Comparison of ENCODE assay signal across 20 mouse cellular contexts in the genomic region with DNA sequence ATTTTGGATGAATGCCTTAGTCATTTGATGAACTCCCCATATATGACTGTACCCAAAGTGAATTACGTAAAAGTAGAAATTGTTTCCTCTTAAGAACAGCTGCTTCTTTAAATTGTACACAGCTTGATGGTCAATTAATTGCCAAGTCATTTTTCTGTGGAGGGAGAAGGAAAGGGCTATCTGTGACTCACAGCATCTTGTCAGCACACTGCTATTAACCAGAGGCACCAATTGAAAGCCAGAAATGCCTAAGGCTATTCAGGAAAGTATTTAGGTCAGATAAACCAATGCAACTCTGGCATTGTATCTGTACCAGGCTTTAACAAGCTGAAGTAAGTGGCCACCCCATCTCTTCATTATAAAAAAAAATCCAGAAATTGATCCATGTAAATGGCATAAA. TPM values are rescaled to one million over a fixed set of nuclear protein-coding genes. Genes with fewer than 3 reads are reported as not detected.
A peak's percentile ranks its signal among the peaks of the same experiment; 100 is the strongest.
DNase-seq lines count a peak whose midpoint lies in the region; TF ChIP-seq lines count a peak whose summit lies in the region.
"Had no signal": no experiment of that assay in that cellular context is flagged by ENCODE, and none has a peak within 500 bp of the region (broad histone marks: within the 10 kb centered on the region; RNA-seq: fewer than 3 reads in every experiment).

No protein-coding gene starts in this region.

- H3ac ChIP-seq in C2C12 (ENCODE audit: control insufficient read depth, insufficient read length, low read depth), result no peak overlapping the region

- DNase-seq in 3T3-L1 (ENCODE audit: low read depth, low spot score) (peak; percentile 71), NIH3T3 (ENCODE audit: low read depth) (peak; percentile 38), liver (no peak)
- DNase-seq in layer of hippocampus, postnatal 25 days (ENCODE audit: extremely low spot score in 1 of 2, low spot score in 1 of 2), result no peak
- no peak for DNase-seq in retina, embryonic 14.5 days (ENCODE audit: low spot score)
- DNase-seq: adrenal gland, adult 8-10 months; adrenal gland, postnatal 14 days; adrenal gland, postnatal 36 days; B cell, adult 2 months; cerebellum, adult 11-12 months; cerebellum, adult 2 months; cerebellum, adult 9-10 months; cerebellum, postnatal 10 days; cerebellum, postnatal 25 days; forebrain, postnatal 0 days had no signal

- H3K4me3 ChIP-seq in C2C12 (ENCODE audit: insufficient read depth, poor library complexity, severe bottlenecking), result no peak overlapping the region
- H3K4me3 ChIP-seq: embryonic facial prominence, embryonic 10.5 days; embryonic facial prominence, embryonic 12.5 days; forebrain, embryonic 13.5 days; forebrain, embryonic 15.5 days had no signal

- H3K36me3 ChIP-seq in C2C12 (ENCODE audit: control insufficient read depth, insufficient read depth), result no peaks in the 10 kb centered on the region
- H3K36me3 ChIP-seq: embryonic facial prominence, embryonic 10.5 days; embryonic facial prominence, embryonic 12.5 days; forebrain, embryonic 15.5 days had no signal

- H3K27me3 ChIP-seq in C2C12 (ENCODE audit: control insufficient read depth, insufficient read depth, insufficient read length), result no peaks in the 10 kb centered on the region
- H3K27me3 ChIP-seq: embryonic facial prominence, embryonic 12.5 days; forebrain, embryonic 13.5 days; forebrain, embryonic 15.5 days had no signal

- no peaks in the 10 kb centered on the region for H3K79me3 ChIP-seq in C2C12 (ENCODE audit: low read depth)

- H3K79me2 ChIP-seq in C2C12 (ENCODE audit: control insufficient read depth, insufficient read depth), result no peaks in the 10 kb centered on the region

- no peak for TF ChIP-seq CTCF in C2C12 (IDR thresholded peaks at IDR 0.05; ENCODE audit: control insufficient read depth, insufficient read depth, insufficient read length)

TF ChIP-seq in C2C12, 6 proteins besides CTCF, POLR2A, EP300 and RAD21:
- TF ChIP-seq MYOD1 (IDR thresholded peaks at IDR 0.05; ENCODE audit: control insufficient read depth, insufficient read length, low read depth) (peak; percentile 5), USF1 (IDR thresholded peaks at IDR 0.05; ENCODE audit: low read depth) (no peak)

RNA-seq across cellular contexts. Expression of a gene that starts 21.4 kb away (rescaled TPM):
- polyA plus RNA-seq in C2C12 (2012; fragmentation: generic; extraction: Trizol), result 46.7 TPM
- total RNA-seq in layer of hippocampus, postnatal 25 days (2021), result 1,000 to 10,000 TPM in 1 of 2 experiments, 100 to 1,000 TPM in 1; 916 to 1,016 TPM

Comparison
In these comparisons a context has a peak if more than half of its experiments do, and no peak if none do; other contexts are left out.
1. DNase-seq: peak in 3T3-L1 (single experiment) and NIH3T3 (single experiment); none in layer of hippocampus, postnatal 25 days (0 of 2), liver (single experiment) and retina, embryonic 14.5 days (single experiment).